Mouse (Mus musculus): Measurements from ENCODE around the gene Cers6.

Gene Cers6

GRCm38 (mm10) chr2:68968028-68968427 lies 106.8 kb downstream of the Cers6 start:
- no peak for DNase-seq (ENCODE audit: low spot score)

GRCm38 (mm10) chr2:68971840-68972239 lies 110.6 kb downstream of the Cers6 start:
- no peak for DNase-seq (ENCODE audit: low spot score)

- DNase-seq (ENCODE audit: low spot score) = no peak
Observed at GRCm38 (mm10) chr2:68973753-68974152, 112.5 kb downstream of the Cers6 start.

GRCm38 (mm10) chr2:68975286-68975685 lies 114.0 kb downstream of the Cers6 start:
- DNase-seq (ENCODE audit: low spot score) = no peak

GRCm38 (mm10) chr2:68975780-68976179 lies 114.5 kb downstream of the Cers6 start:
- DNase-seq (ENCODE audit: low spot score) = no peak

- no peak for DNase-seq (ENCODE audit: low spot score)
Observed at GRCm38 (mm10) chr2:68978244-68978643, 117.0 kb downstream of the Cers6 start.

GRCm38 (mm10) chr2:68978660-68979604 lies 117.7 kb downstream of the Cers6 start:
- no peak for DNase-seq (ENCODE audit: low spot score)

GRCm38 (mm10) chr2:68981302-68981701 lies 120.1 kb downstream of the Cers6 start:
- DNase-seq (ENCODE audit: low spot score) = no peak

- no peak for DNase-seq (ENCODE audit: low spot score)
Observed at GRCm38 (mm10) chr2:68981756-68982409, 120.6 kb downstream of the Cers6 start.

- DNase-seq (ENCODE audit: low spot score) = no peak
Observed at GRCm38 (mm10) chr2:68982979-68983378, 121.7 kb downstream of the Cers6 start.

GRCm38 (mm10) chr2:68983431-68983830 lies 122.2 kb downstream of the Cers6 start:
- DNase-seq (ENCODE audit: low spot score) = no peak

GRCm38 (mm10) chr2:68989117-68989516 lies 127.9 kb downstream of the Cers6 start:
- no peak for DNase-seq (ENCODE audit: low spot score)

- DNase-seq (ENCODE audit: low spot score) = no peak
Observed at GRCm38 (mm10) chr2:68992629-68993028, 131.4 kb downstream of the Cers6 start.

- peak; percentile 46 for DNase-seq (ENCODE audit: low spot score)
Observed at GRCm38 (mm10) chr2:68994441-68994840, 133.2 kb downstream of the Cers6 start.

- DNase-seq (ENCODE audit: low spot score) = no peak
Observed at GRCm38 (mm10) chr2:68995723-68996122, 134.5 kb downstream of the Cers6 start.

- no peak for DNase-seq (ENCODE audit: low spot score)
Observed at GRCm38 (mm10) chr2:68996268-68996667, 135.0 kb downstream of the Cers6 start.

GRCm38 (mm10) chr2:69004001-69004400 lies 142.8 kb downstream of the Cers6 start:
- no peak for DNase-seq (ENCODE audit: low spot score)

- DNase-seq (ENCODE audit: low spot score) = no peak
Observed at GRCm38 (mm10) chr2:69011392-69011791, 150.2 kb downstream of the Cers6 start.

- DNase-seq (ENCODE audit: low spot score) = no peak
Observed at GRCm38 (mm10) chr2:69011860-69012259, 150.6 kb downstream of the Cers6 start.

GRCm38 (mm10) chr2:69014241-69014640 lies 153.0 kb downstream of the Cers6 start:
- no peak for DNase-seq (ENCODE audit: low spot score)

GRCm38 (mm10) chr2:69015172-69015724 lies 154.0 kb downstream of the Cers6 start:
- DNase-seq (ENCODE audit: low spot score) = no peak

GRCm38 (mm10) chr2:69015822-69016221 lies 154.6 kb downstream of the Cers6 start:
- no peak for DNase-seq (ENCODE audit: low spot score)

GRCm38 (mm10) chr2:69019026-69019565 lies 157.9 kb downstream of the Cers6 start:
- no peak for DNase-seq (ENCODE audit: low spot score)

Measured in MN1 (cell line).